Mouse (Mus musculus) testis, adult 2 months (tissue): ENCODE measurements around the gene Suz12. TPM values are rescaled to one million over a fixed set of nuclear protein-coding genes. Genes with fewer than 3 reads are reported as not detected.
"Not testable (repeated sequence)": the region's sequence is repeated elsewhere in the genome, so short reads cannot be mapped to it uniquely, and the experiment has no call there.

ENCODE experiments used
- H3K27ac ChIP-seq: fragments of 200-500 bp; 2 replicates; pipeline ENCODE4 v1.5.1; 2012; ENCODE audit warnings: low read depth, low read length; ENCODE audit not compliant: control insufficient read depth, insufficient read depth
- H3K27me3 ChIP-seq: fragments of 200-500 bp; 2 replicates; pipeline ENCODE4 v1.6.1; 2012; ENCODE audit warnings: mild to moderate bottlenecking, low read length, moderate library complexity; ENCODE audit not compliant: control insufficient read depth, insufficient read depth
- H3K36me3 ChIP-seq: fragments of 200-500 bp; 2 replicates; pipeline ENCODE4 v1.6.1; 2012; ENCODE audit warnings: mild to moderate bottlenecking, low read length; ENCODE audit not compliant: control insufficient read depth, insufficient read depth
- H3K4me1 ChIP-seq: fragments of 200-500 bp; 2 replicates; pipeline ENCODE4 v1.6.1; 2012; ENCODE audit warnings: low read length; ENCODE audit not compliant: control insufficient read depth, insufficient read depth
- H3K4me3 ChIP-seq: fragments of 200-500 bp; 2 replicates; pipeline ENCODE4 v1.5.1; 2012; ENCODE audit warnings: low read depth, mild to moderate bottlenecking, low read length, moderate library complexity, mixed read lengths; ENCODE audit not compliant: control insufficient read depth
- CTCF ChIP-seq: fragments of 200-500 bp; IDR thresholded peaks from 2 replicates; pipeline ENCODE4 v1.5.1; 2012; ENCODE audit warnings: low read depth, mild to moderate bottlenecking, inconsistent platforms, low read length, moderate library complexity; ENCODE audit not compliant: control insufficient read depth, insufficient read depth, insufficient replicate concordance
- POLR2A ChIP-seq: fragments of 200-500 bp; IDR thresholded peaks from 2 replicates; pipeline ENCODE4 v1.6.1; 2012; ENCODE audit warnings: low read depth, mild to moderate bottlenecking, inconsistent platforms, low read length, moderate library complexity; ENCODE audit not compliant: control insufficient read depth
- polyA plus RNA-seq: library from polyadenylated mRNA; depleted of rRNA; stranded (reverse); fragments of >200 nt; gene quantifications from 2 replicates; pipeline ENCODE4 v1.2.3, GENCODE M21; 2012

Gene Suz12
- polyA plus RNA-seq, 1 experiment: 6.4 TPM

GRCm38 (mm10) chr11:79976222-79976621, 16.7 kb upstream of the Suz12 start:
- peaks cover 2% of the 10 kb centered on the region; the same call in 1 of the 2 replicates for H3K27me3 ChIP-seq
- no peaks in the 10 kb centered on the region for H3K36me3 ChIP-seq
- H3K4me1 ChIP-seq: peaks cover 10% of the 10 kb centered on the region
- H3K27ac ChIP-seq: no peak overlapping the region
- TF ChIP-seq POLR2A: no peak
- TF ChIP-seq CTCF: no peak
- H3K4me3 ChIP-seq: no peak overlapping the region

- not testable (repeated sequence) for H3K27ac ChIP-seq, H3K4me1 ChIP-seq, H3K4me3 ChIP-seq, H3K27me3 ChIP-seq, H3K36me3 ChIP-seq
These were observed 16.3 kb upstream of the Suz12 start for GRCm38 (mm10) chr11:79976645-79977044.

- not testable (repeated sequence) for H3K27ac ChIP-seq, H3K27me3 ChIP-seq, H3K4me3 ChIP-seq, H3K4me1 ChIP-seq, H3K36me3 ChIP-seq
These were observed 15.8 kb upstream of the Suz12 start for GRCm38 (mm10) chr11:79977061-79977460.

GRCm38 (mm10) chr11:79977747-79978146, 15.2 kb upstream of the Suz12 start:
- not testable (repeated sequence) for H3K4me1 ChIP-seq, H3K36me3 ChIP-seq, H3K27ac ChIP-seq

GRCm38 (mm10) chr11:79986886-79987285, 6.0 kb upstream of the Suz12 start:
- no peak overlapping the region for H3K4me3 ChIP-seq
- H3K4me1 ChIP-seq: no peaks in the 10 kb centered on the region; the same call in 1 of the 2 replicates
- H3K36me3 ChIP-seq: no peaks in the 10 kb centered on the region
- no peaks in the 10 kb centered on the region for H3K27me3 ChIP-seq
- no peak overlapping the region for H3K27ac ChIP-seq
- no peak for TF ChIP-seq POLR2A
- no peak for TF ChIP-seq CTCF

More at GRCm38 (mm10) chr11:79977747-79978146, 15.2 kb upstream of the Suz12 start:
- not testable (repeated sequence) for H3K4me3 ChIP-seq, H3K27me3 ChIP-seq

- Histone ChIP-seq H3K27ac (no peak overlapping the region), H3K4me3 (no peak overlapping the region), H3K4me1 (peaks cover 3% of the 10 kb centered on the region; the same call in 1 of the 2 replicates), H3K36me3 (no peaks in the 10 kb centered on the region), H3K27me3 (no peaks in the 10 kb centered on the region)
- no peak for TF ChIP-seq POLR2A
- no peak for TF ChIP-seq CTCF
These were observed 5.0 kb upstream of the Suz12 start for GRCm38 (mm10) chr11:79987896-79988295.

GRCm38 (mm10) chr11:79990120-79990519, 2.8 kb upstream of the Suz12 start:
- H3K27me3 ChIP-seq: no peaks in the 10 kb centered on the region
- H3K36me3 ChIP-seq: no peaks in the 10 kb centered on the region
- no peak overlapping the region for H3K27ac ChIP-seq
- peaks cover 3% of the 10 kb centered on the region; the same call in 1 of the 2 replicates for H3K4me1 ChIP-seq
- TF ChIP-seq CTCF (no peak), POLR2A (no peak)
- H3K4me3 ChIP-seq: no peak overlapping the region

- Histone ChIP-seq H3K27me3 (no peaks in the 10 kb centered on the region), H3K36me3 (no peaks in the 10 kb centered on the region), H3K4me1 (peaks cover 3% of the 10 kb centered on the region; the same call in 1 of the 2 replicates), H3K4me3 (peak overlapping the region; percentile 47), H3K27ac (no peak overlapping the region; the same call in 1 of the 2 replicates)
- TF ChIP-seq CTCF (no peak), POLR2A (no peak)
These were observed 1.3 kb upstream of the Suz12 start for GRCm38 (mm10) chr11:79991600-79991999.
